10 mouse cellular contexts compared by ENCODE assay signal in genomic region chr4:115938276-115939160, GRCm38 (mm10). TPM values are rescaled to one million over a fixed set of nuclear protein-coding genes. Genes with fewer than 3 reads are reported as not detected.
A peak's percentile ranks its signal among the peaks of the same experiment; 100 is the strongest.
DNase-seq lines count a peak whose midpoint lies in the region; ATAC-seq lines count a peak whose summit lies in the region.
"Had no signal": no experiment of that assay in that cellular context is flagged by ENCODE, and none has a peak within 500 bp of the region (broad histone marks: within the 10 kb centered on the region; RNA-seq: fewer than 3 reads in every experiment).

No protein-coding gene starts in this region.

- 3% methylated on average over 37 of the region's 37 CpGs for WGBS in lung, embryonic 15.5 days
- 3% methylated on average over 37 of the region's 37 CpGs for WGBS in heart, embryonic 12.5 days
- WGBS in limb, embryonic 13.5 days: 2% methylated on average over 37 of the region's 37 CpGs

- no peak overlapping the region for H3K9ac ChIP-seq in lung, embryonic 15.5 days
- H3K9ac ChIP-seq in heart, embryonic 12.5 days: no peak overlapping the region
- no peak overlapping the region for H3K9ac ChIP-seq in limb, embryonic 13.5 days

- H3K27ac ChIP-seq in lung, embryonic 15.5 days: no peak overlapping the region
- H3K27ac ChIP-seq in heart, embryonic 12.5 days (ENCODE audit: poor library complexity, severe bottlenecking): no peak overlapping the region
- no peak overlapping the region for H3K27ac ChIP-seq in limb, embryonic 13.5 days

- H3K4me3 ChIP-seq in lung, embryonic 15.5 days: peak overlapping the region; percentile 38
- H3K4me3 ChIP-seq in heart, embryonic 12.5 days: 0 out of 2 replicates have a peak overlapping the region, but pooled peaks have one; percentile 50
- H3K4me3 ChIP-seq in limb, embryonic 13.5 days: peak overlapping the region; percentile 45

- H3K9me3 ChIP-seq in lung, embryonic 15.5 days: no peaks in the 10 kb centered on the region
- no peaks in the 10 kb centered on the region for H3K9me3 ChIP-seq in heart, embryonic 12.5 days (replicated peaks)
- H3K9me3 ChIP-seq in limb, embryonic 13.5 days: no peaks in the 10 kb centered on the region

- H3K4me2 ChIP-seq in lung, embryonic 15.5 days: peak overlapping the region; percentile 70
- peak overlapping the region; percentile 78; the same call in 1 of the 2 replicates for H3K4me2 ChIP-seq in heart, embryonic 12.5 days
- H3K4me2 ChIP-seq in limb, embryonic 13.5 days (replicated peaks): peak overlapping the region; percentile 68

- H3K36me3 ChIP-seq in lung, embryonic 15.5 days: no peaks in the 10 kb centered on the region
- no peaks in the 10 kb centered on the region for H3K36me3 ChIP-seq in heart, embryonic 12.5 days
- H3K36me3 ChIP-seq in limb, embryonic 13.5 days: no peaks in the 10 kb centered on the region

- ATAC-seq in cerebellum, adult (ENCODE audit: insufficient number of reproducible peaks, low FRiP score, low TSS enrichment): no peak
- ATAC-seq in lung, embryonic 15.5 days (ENCODE audit: borderline replicate concordance, extremely low read depth, low FRiP score, low TSS enrichment): no peak
- ATAC-seq in heart, embryonic 12.5 days (ENCODE audit: insufficient number of reproducible peaks, low FRiP score): no peak
- ATAC-seq in limb, embryonic 13.5 days (ENCODE audit: low FRiP score, low read depth): no peak

- DNase-seq in cerebellum, adult 8-10 months: peak; percentile 43
- no peak for DNase-seq in lung, postnatal 36 days
- no peak for DNase-seq in urinary bladder, postnatal 10 days (ENCODE audit: low spot score)
- no peak for DNase-seq in spleen, postnatal 14 days (ENCODE audit: low spot score in 2 of 2)

- peaks cover 17% of the 10 kb centered on the region for H3K4me1 ChIP-seq in lung, embryonic 15.5 days
- peaks cover 24% of the 10 kb centered on the region; the same call in 1 of the 2 replicates for H3K4me1 ChIP-seq in heart, embryonic 12.5 days (replicated peaks)
- peaks cover 36% of the 10 kb centered on the region for H3K4me1 ChIP-seq in limb, embryonic 13.5 days

- H3K27me3 ChIP-seq in lung, embryonic 15.5 days: peaks cover 99% of the 10 kb centered on the region
- H3K27me3 ChIP-seq in heart, embryonic 12.5 days (replicated peaks): peaks cover 98% of the 10 kb centered on the region
- peaks cover 100% of the 10 kb centered on the region for H3K27me3 ChIP-seq in limb, embryonic 13.5 days

RNA-seq across cellular contexts. Expression of gene Dmbx1, which starts 1.2 kb away (rescaled TPM):
- 0.05 TPM in 1 of 2 replicates, not detected in the other for polyA plus RNA-seq in lung, embryonic 15.5 days (2015; fragmentation: Nextera tagmentation; extraction: Ambion mirVana)
- polyA plus RNA-seq in heart, embryonic 12.5 days (2016; fragmentation: Nextera tagmentation; extraction: Ambion mirVana): 0.04 TPM in 1 of 2 replicates, not detected in the other
- polyA plus RNA-seq in limb, embryonic 13.5 days (2015; fragmentation: Nextera tagmentation; extraction: Ambion mirVana): 0.18 TPM in 1 of 2 replicates, not detected in the other

RNA-seq across cellular contexts. Expression of gene 6430628N08Rik, which starts 48.1 kb away (rescaled TPM):
- not detected in 2 replicates for polyA plus RNA-seq in lung, embryonic 15.5 days (2015; fragmentation: Nextera tagmentation; extraction: Ambion mirVana)
- polyA plus RNA-seq in heart, embryonic 12.5 days (2016; fragmentation: Nextera tagmentation; extraction: Ambion mirVana): not detected in 2 replicates
- not detected in 2 replicates for polyA plus RNA-seq in limb, embryonic 13.5 days (2015; fragmentation: Nextera tagmentation; extraction: Ambion mirVana)
- polyA plus RNA-seq: C2C12; neural tube, embryonic 14.5 days had no signal

RNA-seq across cellular contexts. Expression of gene Kncn, which starts 54.3 kb away (rescaled TPM):
- polyA plus RNA-seq in lung, embryonic 15.5 days (2015; fragmentation: Nextera tagmentation; extraction: Ambion mirVana): not detected in 2 replicates
- not detected in 2 replicates for polyA plus RNA-seq in heart, embryonic 12.5 days (2016; fragmentation: Nextera tagmentation; extraction: Ambion mirVana)
- not detected in 2 replicates for polyA plus RNA-seq in limb, embryonic 13.5 days (2015; fragmentation: Nextera tagmentation; extraction: Ambion mirVana)
- polyA plus RNA-seq: C2C12 had no signal
